Mouse (Mus musculus) neural tube, embryonic 11.5 days (tissue): Measurements from ENCODE around the gene Galnt12. TPM values are rescaled to one million over a fixed set of nuclear protein-coding genes. Genes with fewer than 3 reads are reported as not detected.
A peak's percentile ranks its signal among the peaks of the same experiment; 100 is the strongest.

Source experiments
- ATAC-seq: fragments of 200-750 bp; cut with Nextera tagmentation; 2 replicates; pipeline ENCODE4 v1.8.0; 2017; ENCODE audit warnings: moderate number of reproducible peaks, mild to moderate bottlenecking, moderate TSS enrichment, moderate library complexity; ENCODE audit not compliant: insufficient read depth, low FRiP score, low TSS enrichment
- DNase-seq: peaks from one replicate; pipeline ENCODE4 v3.0.0-alpha.2; 2015; ENCODE audit warnings: low spot score
- H3K27ac ChIP-seq: fragments of 300-500 bp; sonication (generic); 2 replicates; pipeline ENCODE4 v1.5.1; 2014; ENCODE audit warnings: low read depth, mild to moderate bottlenecking, low read length
- H3K27me3 ChIP-seq: fragments of 300-500 bp; sonication (generic); 2 replicates; pipeline ENCODE4 v1.6.1; 2014; ENCODE audit warnings: mild to moderate bottlenecking, low read length, mixed read lengths; ENCODE audit not compliant: control insufficient read depth, insufficient read depth
- H3K36me3 ChIP-seq: fragments of 300-500 bp; sonication (generic); 2 replicates; pipeline ENCODE4 v1.6.1; 2014; ENCODE audit warnings: mild to moderate bottlenecking, low read length, moderate library complexity, mixed read lengths; ENCODE audit not compliant: control insufficient read depth, insufficient read depth
- H3K4me1 ChIP-seq: fragments of 300-500 bp; sonication (generic); 2 replicates; pipeline ENCODE4 v1.6.1; 2014; ENCODE audit warnings: low read length, mixed read lengths; ENCODE audit not compliant: control insufficient read depth, insufficient read depth
- H3K4me2 ChIP-seq: fragments of 300-500 bp; sonication (generic); 2 replicates; pipeline ENCODE4 v1.6.1; 2014; ENCODE audit warnings: low read depth, mild to moderate bottlenecking, moderate library complexity
- H3K4me3 ChIP-seq: fragments of 300-500 bp; sonication (generic); 2 replicates; pipeline ENCODE4 v1.5.1; 2014; ENCODE audit warnings: low read depth, low read length
- H3K9ac ChIP-seq: fragments of 300-500 bp; sonication (generic); 2 replicates; pipeline ENCODE4 v1.6.1; 2014; ENCODE audit warnings: mild to moderate bottlenecking, low read length
- H3K9me3 ChIP-seq: fragments of 300-500 bp; sonication (generic); 2 replicates; pipeline ENCODE4 v1.6.1; 2016; ENCODE audit warnings: low read length; ENCODE audit not compliant: control insufficient read depth
- WGBS: fragments of 180-500 bp; shearing (Covaris S2); extraction: QIAGEN DNeasy Blood & Tissue Kit; methylation state at CpG from one replicate; pipeline ENCODE4 v1.1.7; 2014; 5-methylcytosine and 5-hydroxymethylcytosine counted together
- polyA plus RNA-seq: library from polyadenylated mRNA; unstranded; fragments of >200 nt; fragmentation: Nextera tagmentation; extraction: Ambion mirVana; gene quantifications from 2 replicates; pipeline ENCODE4 v1.2.1, GENCODE M21; 2014

Gene Galnt12
- 3.0 and 3.7 TPM in 2 replicates for polyA plus RNA-seq

GRCm38 (mm10) chr4:47091493-47092386 lies at the start of gene Galnt12:
Gene Galnt12 (plus strand): TSS chr4:47091909.
- 2% methylated on average over 58 of the region's 74 CpGs for WGBS

GRCm38 (mm10) chr4:47043866-47044265 lies 47.8 kb upstream of the Galnt12 start:
- no peak overlapping the region for H3K27ac ChIP-seq
- H3K9me3 ChIP-seq, result no peaks in the 10 kb centered on the region
- H3K4me1 ChIP-seq, result no peaks in the 10 kb centered on the region
- DNase-seq, result no peak
- no peak overlapping the region for H3K9ac ChIP-seq
- no peaks in the 10 kb centered on the region for H3K27me3 ChIP-seq
- H3K36me3 ChIP-seq, result no peaks in the 10 kb centered on the region
- WGBS, result 89% methylated on average over 9 of the region's 9 CpGs
- no peak overlapping the region for H3K4me3 ChIP-seq
- ATAC-seq, result no peak
- no peak overlapping the region for H3K4me2 ChIP-seq

More at GRCm38 (mm10) chr4:47091493-47092386, at the start of gene Galnt12:
- Histone ChIP-seq H3K36me3 (no peaks in the 10 kb centered on the region), H3K4me3 (peak within 1 kb of the TSS; percentile 67), H3K27ac (no peak within 1 kb of the TSS), H3K9ac (peak within 1 kb of the TSS; percentile 62), H3K4me2 (peak within 1 kb of the TSS; percentile 100), H3K27me3 (peaks cover 16% of the 10 kb centered on the region), H3K9me3 (no peaks in the 10 kb centered on the region), H3K4me1 (peaks cover 7% of the 10 kb centered on the region; the same call in 1 of the 2 replicates)
- DNase-seq (peak; percentile 61), ATAC-seq (peak; percentile 48)

- WGBS, result 91% methylated on average over 6 of the region's 6 CpGs
- peak; percentile 13 for DNase-seq
- no peak overlapping the region for H3K4me3 ChIP-seq
- peaks cover 6% of the 10 kb centered on the region; the same call in 1 of the 2 replicates for H3K4me1 ChIP-seq
- no peaks in the 10 kb centered on the region for H3K36me3 ChIP-seq
- no peak for ATAC-seq
- H3K27ac ChIP-seq, result no peak overlapping the region
- H3K27me3 ChIP-seq, result no peaks in the 10 kb centered on the region
- no peaks in the 10 kb centered on the region for H3K9me3 ChIP-seq
- no peak overlapping the region for H3K4me2 ChIP-seq
- H3K9ac ChIP-seq, result no peak overlapping the region
Observed at GRCm38 (mm10) chr4:47046974-47047373, 44.7 kb upstream of the Galnt12 start.

- Histone ChIP-seq H3K9me3 (no peaks in the 10 kb centered on the region), H3K36me3 (no peaks in the 10 kb centered on the region), H3K4me2 (no peak overlapping the region), H3K27me3 (no peaks in the 10 kb centered on the region), H3K27ac (no peak overlapping the region), H3K4me3 (no peak overlapping the region), H3K4me1 (peaks cover 6% of the 10 kb centered on the region; the same call in 1 of the 2 replicates), H3K9ac (no peak overlapping the region)
- DNase-seq, result no peak
- no peak for ATAC-seq
- 80% methylated on average over 4 of the region's 4 CpGs for WGBS
Observed at GRCm38 (mm10) chr4:47047765-47048164, 43.9 kb upstream of the Galnt12 start.

GRCm38 (mm10) chr4:47049216-47049615 lies 42.5 kb upstream of the Galnt12 start:
- H3K36me3 ChIP-seq, result no peaks in the 10 kb centered on the region
- no peak overlapping the region for H3K4me2 ChIP-seq
- no peak overlapping the region for H3K4me3 ChIP-seq
- H3K9ac ChIP-seq, result no peak overlapping the region
- no peaks in the 10 kb centered on the region for H3K27me3 ChIP-seq
- ATAC-seq (no peak), DNase-seq (peak; percentile 7)
- peaks cover 6% of the 10 kb centered on the region; the same call in 1 of the 2 replicates for H3K4me1 ChIP-seq
- no peak overlapping the region for H3K27ac ChIP-seq
- H3K9me3 ChIP-seq, result no peaks in the 10 kb centered on the region
- 96% methylated on average over 16 of the region's 16 CpGs for WGBS

DNA sequence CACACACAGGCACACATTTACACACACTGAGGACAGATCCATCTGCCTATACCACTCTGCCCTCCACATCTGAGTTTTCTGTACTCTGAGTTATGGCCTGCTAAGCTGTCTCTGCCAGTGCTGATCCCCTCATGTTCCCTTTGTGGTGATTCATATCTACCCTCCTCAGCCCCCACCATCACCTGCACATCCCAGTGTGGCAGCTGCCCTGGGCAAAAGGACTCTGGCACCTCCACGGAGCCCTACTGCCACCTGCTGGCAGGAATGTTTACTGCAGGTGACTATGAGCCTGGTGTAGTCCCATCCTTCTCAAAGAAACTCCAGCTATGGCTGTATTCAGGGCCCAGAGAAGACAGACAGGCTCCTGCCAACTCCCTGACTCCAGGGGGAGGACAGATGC lies 41.5 kb upstream of the Galnt12 start:
- no peak overlapping the region for H3K9ac ChIP-seq
- no peaks in the 10 kb centered on the region for H3K27me3 ChIP-seq
- H3K27ac ChIP-seq, result no peak overlapping the region
- H3K4me2 ChIP-seq, result no peak overlapping the region
- H3K4me3 ChIP-seq, result no peak overlapping the region
- ATAC-seq (peak; percentile 67), DNase-seq (peak; percentile 88)
- H3K4me1 ChIP-seq, result peaks cover 6% of the 10 kb centered on the region; the same call in 1 of the 2 replicates
- H3K36me3 ChIP-seq, result no peaks in the 10 kb centered on the region
- 0% methylated on average over 1 of the region's 1 CpGs for WGBS
- no peaks in the 10 kb centered on the region for H3K9me3 ChIP-seq

GRCm38 (mm10) chr4:47050642-47051381 lies 40.9 kb upstream of the Galnt12 start:
- Histone ChIP-seq H3K4me1 (peaks cover 6% of the 10 kb centered on the region; the same call in 1 of the 2 replicates), H3K36me3 (no peaks in the 10 kb centered on the region), H3K4me3 (no peak overlapping the region), H3K9ac (peak overlapping the region; percentile 6; the same call in 1 of the 2 replicates), H3K27ac (no peak overlapping the region), H3K4me2 (no peak overlapping the region), H3K27me3 (no peaks in the 10 kb centered on the region), H3K9me3 (no peaks in the 10 kb centered on the region)
- no peak for ATAC-seq
- 29% methylated on average over 10 of the region's 10 CpGs for whole genome bisulfite sequencing
- DNase-seq, result no peak

- H3K36me3 ChIP-seq, result no peaks in the 10 kb centered on the region
- no peak overlapping the region for H3K9ac ChIP-seq
- 76% methylated on average over 9 of the region's 9 CpGs for WGBS
- H3K9me3 ChIP-seq, result no peaks in the 10 kb centered on the region
- DNase-seq (no peak), ATAC-seq (no peak)
- H3K4me2 ChIP-seq, result no peak overlapping the region
- no peaks in the 10 kb centered on the region for H3K27me3 ChIP-seq
- peaks cover 6% of the 10 kb centered on the region; the same call in 1 of the 2 replicates for H3K4me1 ChIP-seq
- H3K27ac ChIP-seq, result no peak overlapping the region
- H3K4me3 ChIP-seq, result no peak overlapping the region
Observed at GRCm38 (mm10) chr4:47051905-47052304, 39.8 kb upstream of the Galnt12 start.
